ENCODE assay signal across 22 mouse cellular contexts in the genomic region with DNA sequence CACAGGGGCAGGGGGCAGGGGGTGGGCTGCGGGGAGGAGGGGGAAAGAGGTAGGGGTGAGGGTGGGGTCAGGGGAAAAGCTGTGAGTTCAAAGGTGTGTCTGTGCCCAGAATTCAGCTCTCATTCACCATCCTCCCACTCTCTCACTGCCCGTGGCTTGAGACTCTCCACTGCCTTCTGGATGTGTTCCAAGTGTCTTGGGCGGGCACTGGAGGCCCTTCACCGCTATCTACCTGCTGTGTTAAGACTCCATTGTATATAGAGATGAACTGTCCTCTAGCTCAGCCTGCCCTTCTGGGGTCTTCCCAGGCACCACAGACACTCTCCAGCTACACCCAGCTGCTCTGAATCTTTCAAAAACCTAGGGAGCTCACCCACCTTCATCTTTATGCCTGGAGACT. TPM values are rescaled to one million over a fixed set of nuclear protein-coding genes. Genes with fewer than 3 reads are reported as not detected.
DNase-seq lines count a peak whose midpoint lies in the region; ATAC-seq and TF ChIP-seq lines count a peak whose summit lies in the region.
"Had no signal": no experiment of that assay in that cellular context is flagged by ENCODE, and none has a peak within 500 bp of the region (broad histone marks: within the 10 kb centered on the region; RNA-seq: fewer than 3 reads in every experiment).

No protein-coding gene starts in this region.

- WGBS in heart, postnatal 0 days: 56% methylated on average over 4 of the region's 4 CpGs
- 57% methylated on average over 4 of the region's 4 CpGs for WGBS in neural tube, embryonic 11.5 days

- DNase-seq in cerebellum, postnatal 25 days: peak; percentile 48 to 51
- DNase-seq in cerebellum, adult 8-10 months: no peak
- no peak for DNase-seq in heart, postnatal 0 days (ENCODE audit: low spot score)
- DNase-seq in heart, postnatal 14 days: no peak
- DNase-seq in neural tube, embryonic 11.5 days (ENCODE audit: low spot score): no peak
- no peak for DNase-seq in neural tube, embryonic 10.5 days (ENCODE audit: extremely low spot score, low spot score)
- DNase-seq: adrenal gland, postnatal 25 days; embryo, embryonic 11 days; gastrocnemius, postnatal 25 days; heart, adult 11 months; kidney, adult 18-20 months; kidney, postnatal 25 days had no signal

- H3K4me3 ChIP-seq in heart, postnatal 0 days (ENCODE audit: low read depth, low read length): no peak overlapping the region
- H3K4me3 ChIP-seq in neural tube, embryonic 11.5 days (ENCODE audit: low read depth, low read length): no peak overlapping the region
- H3K4me3 ChIP-seq: erythroblast, embryonic 14.5 days; forebrain, embryonic 12.5 days; kidney, embryonic 15.5 days; limb, embryonic 13.5 days; lung, embryonic 15.5 days; midbrain, embryonic 10.5 days; midbrain, embryonic 15.5 days; neural tube, embryonic 12.5 days had no signal

- H3K27me3 ChIP-seq in heart, postnatal 0 days (ENCODE audit: control insufficient read depth, insufficient read depth, low read length): no peaks in the 10 kb centered on the region
- no peaks in the 10 kb centered on the region for H3K27me3 ChIP-seq in neural tube, embryonic 11.5 days (ENCODE audit: control insufficient read depth, insufficient read depth, low read length)
- H3K27me3 ChIP-seq: forebrain, embryonic 12.5 days; kidney, embryonic 15.5 days; limb, embryonic 13.5 days; lung, embryonic 15.5 days; midbrain, embryonic 15.5 days; neural tube, embryonic 12.5 days had no signal

- H3K4me2 ChIP-seq in heart, postnatal 0 days (ENCODE audit: low read depth, low read length): no peak overlapping the region
- no peak overlapping the region for H3K4me2 ChIP-seq in neural tube, embryonic 11.5 days (ENCODE audit: low read depth)
- H3K4me2 ChIP-seq: forebrain, embryonic 12.5 days; heart, embryonic 11.5 days; kidney, embryonic 15.5 days; limb, embryonic 13.5 days; liver, embryonic 11.5 days; lung, embryonic 15.5 days; midbrain, embryonic 15.5 days; neural tube, embryonic 12.5 days had no signal

- no peaks in the 10 kb centered on the region for H3K9me3 ChIP-seq in heart, postnatal 0 days (replicated peaks; ENCODE audit: control insufficient read depth, low read length)
- H3K9me3 ChIP-seq in neural tube, embryonic 11.5 days (ENCODE audit: control insufficient read depth, low read length): no peaks in the 10 kb centered on the region
- H3K9me3 ChIP-seq: forebrain, embryonic 12.5 days; kidney, embryonic 15.5 days; limb, embryonic 13.5 days; lung, embryonic 15.5 days; midbrain, embryonic 10.5 days; midbrain, embryonic 15.5 days; neural tube, embryonic 12.5 days had no signal

- H3K4me1 ChIP-seq in heart, postnatal 0 days (ENCODE audit: control insufficient read depth, insufficient read depth): no peaks in the 10 kb centered on the region
- no peaks in the 10 kb centered on the region; the same call in 1 of the 2 replicates for H3K4me1 ChIP-seq in neural tube, embryonic 11.5 days (ENCODE audit: control insufficient read depth, insufficient read depth, low read length)

- no peaks in the 10 kb centered on the region for H3K36me3 ChIP-seq in heart, postnatal 0 days (replicated peaks; ENCODE audit: control insufficient read depth, insufficient read depth, low read length)
- H3K36me3 ChIP-seq in neural tube, embryonic 11.5 days (ENCODE audit: control insufficient read depth, insufficient read depth, low read length): no peaks in the 10 kb centered on the region
- H3K36me3 ChIP-seq: forebrain, embryonic 12.5 days; kidney, embryonic 15.5 days; limb, embryonic 13.5 days; lung, embryonic 15.5 days; midbrain, embryonic 10.5 days; midbrain, embryonic 15.5 days; neural tube, embryonic 12.5 days had no signal

- TF ChIP-seq EP300 in heart, postnatal 0 days (IDR thresholded peaks at IDR 0.05; ENCODE audit: low read depth): no peak

- no peak overlapping the region for H3K9ac ChIP-seq in heart, postnatal 0 days (replicated peaks; ENCODE audit: low read depth, low read length)
- H3K9ac ChIP-seq in neural tube, embryonic 11.5 days (ENCODE audit: low read length): no peak overlapping the region
- H3K9ac ChIP-seq: forebrain, embryonic 12.5 days; kidney, embryonic 15.5 days; lung, embryonic 15.5 days; midbrain, embryonic 15.5 days; neural tube, embryonic 12.5 days had no signal

- TF ChIP-seq CTCF in heart, postnatal 0 days (IDR thresholded peaks at IDR 0.05; ENCODE audit: low read depth): no peak

- ATAC-seq in heart, postnatal 0 days (ENCODE audit: insufficient read depth, low read depth): no peak
- no peak for ATAC-seq in neural tube, embryonic 11.5 days (ENCODE audit: insufficient read depth, low FRiP score, low TSS enrichment)
- ATAC-seq: midbrain, embryonic 15.5 days had no signal

- intact Hi-C loops in heart, postnatal 14 days (cut with DNase I): no loop called here

- peak overlapping the region; percentile 30; the same call in 1 of the 2 replicates for H3K27ac ChIP-seq in heart, postnatal 0 days (ENCODE audit: low read depth)
- 0 out of 2 replicates have a peak overlapping the region, but pooled peaks have one; percentile 27 for H3K27ac ChIP-seq in neural tube, embryonic 11.5 days (ENCODE audit: low read depth, low read length)
- H3K27ac ChIP-seq: kidney, embryonic 15.5 days; lung, embryonic 15.5 days; midbrain, embryonic 10.5 days; midbrain, embryonic 15.5 days; neural tube, embryonic 12.5 days had no signal

RNA-seq across cellular contexts. Expression of a gene that starts 38.1 kb away (rescaled TPM):
- 23.8 and 36.8 TPM in 2 replicates for total RNA-seq in heart, postnatal 0 days (2014; rRNA removed; ENCODE audit: low replicate concordance)
- 3.3 and 3.5 TPM in 2 replicates for polyA plus RNA-seq in heart, postnatal 0 days (2015; fragmentation: Nextera tagmentation; extraction: Ambion mirVana)
- 10 to 100 TPM; 23.3 to 24.3 TPM for total RNA-seq in heart, postnatal 14 days (2021)
- 5.0 and 5.3 TPM in 2 replicates for polyA plus RNA-seq in neural tube, embryonic 11.5 days (2014; fragmentation: Nextera tagmentation; extraction: Ambion mirVana)

RNA-seq across cellular contexts. Expression of a gene that starts 53.6 kb away (rescaled TPM):
- 5.2 and 6.4 TPM in 2 replicates for total RNA-seq in heart, postnatal 0 days (2014; rRNA removed; ENCODE audit: low replicate concordance)
- 0.98 and 1.2 TPM in 2 replicates for polyA plus RNA-seq in heart, postnatal 0 days (2015; fragmentation: Nextera tagmentation; extraction: Ambion mirVana)
- total RNA-seq in heart, postnatal 14 days (2021): 1 to 10 TPM; 2.6 to 3.3 TPM
- 1.1 and 1.4 TPM in 2 replicates for polyA plus RNA-seq in neural tube, embryonic 11.5 days (2014; fragmentation: Nextera tagmentation; extraction: Ambion mirVana)

Comparison
In these comparisons a context has a peak if more than half of its experiments do, and no peak if none do; other contexts are left out.
1. DNase-seq: peak in cerebellum, postnatal 25 days (2 of 2); none in cerebellum, adult 8-10 months (single experiment), heart, postnatal 0 days (single experiment), heart, postnatal 14 days (0 of 2), neural tube, embryonic 11.5 days (single experiment) and neural tube, embryonic 10.5 days (single experiment).